Comparison of ENCODE assay signal across 8 mouse cellular contexts in the genomic region with DNA sequence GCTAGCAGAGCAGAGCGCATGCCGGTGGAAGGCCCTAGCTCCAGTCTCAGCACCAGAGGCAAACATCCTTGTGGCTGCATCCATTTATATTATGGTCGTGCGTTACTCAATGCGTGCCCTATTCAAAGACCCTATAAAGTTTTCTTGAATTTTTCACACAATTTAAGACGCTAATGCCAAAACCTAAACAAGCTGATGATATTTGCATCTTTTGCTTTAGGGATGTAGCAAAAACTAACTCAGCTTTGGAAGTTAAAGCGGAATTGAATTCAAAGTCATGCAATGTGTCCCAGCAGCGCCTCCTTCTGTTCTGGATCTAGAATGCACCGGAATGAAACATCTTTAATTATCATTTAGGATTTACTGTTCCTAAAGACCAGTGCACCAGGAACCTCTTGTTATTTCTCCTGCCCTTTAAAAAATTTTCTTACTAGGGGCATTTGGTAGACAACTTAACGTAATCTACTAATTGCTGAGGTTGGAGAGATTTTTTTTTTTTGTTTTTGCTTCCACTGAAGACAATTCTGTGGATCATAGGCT. TPM values are rescaled to one million over a fixed set of nuclear protein-coding genes. Genes with fewer than 3 reads are reported as not detected.
DNase-seq lines count a peak whose midpoint lies in the region; ATAC-seq lines count a peak whose summit lies in the region.

No protein-coding gene starts in this region.

- WGBS in kidney, embryonic 16.5 days = 36% methylated on average over 10 of the region's 10 CpGs

- H3K27me3 ChIP-seq in kidney, embryonic 16.5 days (ENCODE audit: insufficient read depth, low read length) = no peaks in the 10 kb centered on the region

- H3K4me2 ChIP-seq in kidney, embryonic 16.5 days (replicated peaks; ENCODE audit: low read depth, low read length) = no peak overlapping the region

- no peaks in the 10 kb centered on the region for H3K9me3 ChIP-seq in kidney, embryonic 16.5 days (ENCODE audit: low read length)

- no peak for ATAC-seq in kidney, embryonic 16.5 days (ENCODE audit: low FRiP score, low TSS enrichment)
- no peak for ATAC-seq in inflammation-experienced regulatory T-cells, adult 6 months

- no peak overlapping the region for H3K4me3 ChIP-seq in kidney, embryonic 16.5 days (ENCODE audit: low read length)

- H3K36me3 ChIP-seq in kidney, embryonic 16.5 days (ENCODE audit: insufficient read depth, low read length) = no peaks in the 10 kb centered on the region

- no peak overlapping the region for H3K27ac ChIP-seq in kidney, embryonic 16.5 days (ENCODE audit: low read length)

- H3K4me1 ChIP-seq in kidney, embryonic 16.5 days (ENCODE audit: insufficient read depth, low read length) = no peaks in the 10 kb centered on the region

- peak; percentile 50 for DNase-seq in adrenal gland, postnatal 10 days
- DNase-seq in adrenal gland, adult 2 months = no peak
- DNase-seq in kidney, postnatal 14 days = peak; percentile 40
- DNase-seq in brain, adult 2 months (ENCODE audit: low read depth, low spot score) = peak; percentile 63
- DNase-seq in frontal cortex, postnatal 25 days (ENCODE audit: low spot score in 2 of 2) = peak; percentile 28 to 42
- DNase-seq in lung, postnatal 14 days = peak; percentile 36

- no peak overlapping the region for H3K9ac ChIP-seq in kidney, embryonic 16.5 days (replicated peaks; ENCODE audit: low read length)

RNA-seq across cellular contexts. Expression of gene Slc30a10, which starts 47.2 kb away (rescaled TPM):
- 1 to 10 TPM; 1.1 to 2.4 TPM for total RNA-seq in adrenal gland, postnatal 10 days (2021)
- total RNA-seq in adrenal gland, adult 2 months (2021) = under 1 TPM in 1 of 2 experiments, not detected in 1; 0.09 TPM
- polyA plus RNA-seq in adrenal gland, adult 2 months (2012; rRNA removed) = not detected in 2 replicates
- 0.14 and 0.22 TPM in 2 replicates for polyA plus RNA-seq in kidney, embryonic 16.5 days (2015; fragmentation: Nextera tagmentation; extraction: Ambion mirVana)
- polyA plus RNA-seq in inflammation-experienced regulatory T-cells, adult 6 months (2017; shearing (Covaris generic)) = not detected
